Mouse (Mus musculus): ENCODE data around the gene Etv6. TPM values are rescaled to one million over a fixed set of nuclear protein-coding genes. Genes with fewer than 3 reads are reported as not detected.
A peak's percentile ranks its signal among the peaks of the same experiment; 100 is the strongest.

Etv6 gene
- total RNA-seq, 2 experiments from 2014 or later = 9.2 to 9.8 TPM

DNA sequence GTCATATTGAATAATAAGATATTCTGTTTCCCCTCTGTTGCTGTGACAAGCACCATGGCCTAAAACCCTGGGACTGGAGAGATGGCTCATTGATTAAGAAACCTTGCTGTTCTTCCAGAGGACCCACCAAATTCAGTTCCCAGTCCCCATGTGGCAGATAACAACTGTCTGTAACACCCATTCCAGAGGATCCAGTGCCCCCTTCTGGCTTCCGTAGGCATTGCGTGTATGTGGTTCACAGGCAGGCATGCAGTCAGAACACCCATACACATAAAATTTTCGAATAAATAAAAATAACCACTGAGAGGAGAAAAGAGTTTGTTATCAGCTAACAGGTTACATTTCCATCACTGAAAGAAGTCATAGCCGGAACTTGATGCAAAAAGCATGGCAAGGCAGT is 205.5 kb downstream of the Etv6 start:
- peak; percentile 57 for TF ChIP-seq CTCF (conservative IDR thresholded peaks at IDR 0.05)
- Histone ChIP-seq H3K27ac (no peak overlapping the region), H3K4me3 (no peak overlapping the region)
- DNase-seq (ENCODE audit: low spot score in 2 of 2) = no peak

DNA sequence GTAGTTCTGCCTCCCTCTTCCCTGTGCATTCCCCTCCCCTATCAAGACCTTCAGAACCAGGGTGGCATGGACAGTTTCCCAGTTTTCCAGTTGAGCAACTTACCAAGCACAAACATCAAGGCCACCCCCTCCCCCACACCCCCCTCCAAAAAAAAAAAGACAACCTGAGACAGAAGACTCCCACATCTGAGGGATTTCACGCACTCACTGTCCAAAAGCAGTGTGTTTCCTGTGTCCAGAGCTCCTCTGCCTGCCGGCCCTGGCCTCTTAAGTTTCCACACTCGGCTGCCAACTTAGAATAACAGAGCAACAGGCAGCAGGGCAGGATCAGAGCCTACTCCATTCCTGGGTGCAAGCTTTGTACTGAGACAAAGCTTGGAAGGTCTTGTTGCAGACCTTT is 207.6 kb downstream of the Etv6 start:
- Histone ChIP-seq H3K27ac (0 out of 2 replicates have a peak overlapping the region, but pooled peaks have one; percentile 14), H3K4me3 (no peak overlapping the region)
- TF ChIP-seq CTCF (conservative IDR thresholded peaks at IDR 0.05) = no peak
- no peak for DNase-seq (ENCODE audit: low spot score in 2 of 2)

DNA sequence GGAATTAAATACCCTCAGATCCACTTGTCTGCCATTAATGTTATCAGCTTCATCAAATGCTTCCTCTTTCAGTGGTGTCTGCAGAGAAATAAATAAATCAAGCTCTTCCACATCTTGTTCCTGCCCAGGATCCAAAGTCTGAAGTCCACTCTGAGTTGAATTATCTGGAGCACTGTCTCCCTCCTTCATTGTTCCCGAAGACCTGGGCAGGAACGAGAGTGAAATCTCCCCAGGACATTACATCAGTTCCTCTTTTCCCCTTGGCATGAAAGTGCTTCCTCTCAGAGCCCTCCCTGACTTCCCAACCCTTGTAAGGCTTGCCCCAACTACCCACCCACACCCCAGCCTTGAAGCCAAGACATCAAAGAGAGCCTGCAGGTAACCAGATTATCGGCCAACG is 208.0 kb downstream of the Etv6 start:
- no peak for TF ChIP-seq CTCF (conservative IDR thresholded peaks at IDR 0.05)
- no peak for DNase-seq (ENCODE audit: low spot score in 2 of 2)
- Histone ChIP-seq H3K27ac (0 out of 2 replicates have a peak overlapping the region, but pooled peaks have one; percentile 14), H3K4me3 (no peak overlapping the region)

DNA sequence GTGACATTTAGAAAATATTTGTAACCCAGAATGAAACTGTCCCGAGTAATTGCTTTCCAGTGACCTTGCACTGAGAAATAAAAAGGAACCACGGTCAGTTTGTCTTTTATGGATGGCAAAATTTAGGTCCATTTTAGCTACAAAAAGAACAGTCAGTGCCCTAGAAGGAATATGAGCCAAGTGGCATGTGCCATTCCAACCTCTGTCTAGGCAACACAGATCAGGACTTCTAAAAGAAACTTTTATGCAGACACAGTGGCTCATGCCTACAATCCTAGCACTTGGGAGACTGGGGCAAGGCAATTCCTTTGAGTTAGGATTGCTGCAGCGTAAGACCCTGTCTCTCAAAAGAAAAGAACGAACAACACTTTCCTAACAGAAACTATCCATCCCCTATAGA is 208.6 kb downstream of the Etv6 start:
- H3K27ac ChIP-seq = no peak overlapping the region
- DNase-seq (ENCODE audit: low spot score in 2 of 2) = no peak
- TF ChIP-seq CTCF (conservative IDR thresholded peaks at IDR 0.05) = no peak
- no peak overlapping the region for H3K4me3 ChIP-seq

DNA sequence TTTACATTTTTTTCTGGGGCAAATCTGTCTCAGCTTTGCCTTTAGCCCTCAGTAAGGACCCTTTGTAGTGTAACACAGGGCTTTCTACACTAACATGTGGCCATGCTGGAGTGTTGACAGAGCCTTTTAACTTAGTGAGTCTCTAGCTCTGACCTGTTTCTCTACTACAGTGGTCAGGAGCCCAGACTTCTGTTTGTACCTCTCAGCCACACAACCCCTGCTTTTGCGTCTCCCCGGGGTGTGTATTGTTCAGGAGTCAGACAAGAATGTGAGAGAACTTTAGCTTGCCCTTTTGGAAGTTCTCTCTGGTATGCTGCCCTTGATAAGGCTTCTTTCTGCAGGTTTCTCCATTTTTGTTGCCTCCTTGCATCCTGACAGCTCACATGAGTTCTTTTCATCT is 210.6 kb downstream of the Etv6 start:
- DNase-seq (ENCODE audit: low spot score in 2 of 2) = no peak
- TF ChIP-seq CTCF (conservative IDR thresholded peaks at IDR 0.05) = no peak
- no peak overlapping the region for H3K27ac ChIP-seq
- no peak overlapping the region for H3K4me3 ChIP-seq

DNA sequence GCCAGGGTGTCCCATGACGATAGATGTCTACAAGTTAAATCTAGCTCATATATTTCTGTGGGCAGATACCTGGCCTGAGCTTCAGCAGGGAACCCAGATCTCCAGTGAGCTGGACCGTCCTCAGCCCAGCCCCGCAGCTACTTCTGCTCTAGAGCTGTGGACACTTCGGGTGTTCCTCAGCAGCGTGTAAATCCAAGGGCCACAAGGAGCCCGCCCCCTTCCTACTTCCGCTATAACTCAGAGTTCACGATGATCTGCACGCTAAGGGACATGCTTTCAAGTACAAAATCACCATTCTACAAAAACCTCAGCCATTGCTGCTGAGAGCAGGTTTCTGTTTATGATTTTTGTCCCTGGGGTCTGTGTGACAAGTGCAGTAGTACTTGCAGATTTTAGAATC is 211.8 kb downstream of the Etv6 start:
- no peak for DNase-seq (ENCODE audit: low spot score in 2 of 2)
- H3K4me3 ChIP-seq = no peak overlapping the region
- H3K27ac ChIP-seq = no peak overlapping the region
- TF ChIP-seq CTCF (conservative IDR thresholded peaks at IDR 0.05) = no peak

DNA sequence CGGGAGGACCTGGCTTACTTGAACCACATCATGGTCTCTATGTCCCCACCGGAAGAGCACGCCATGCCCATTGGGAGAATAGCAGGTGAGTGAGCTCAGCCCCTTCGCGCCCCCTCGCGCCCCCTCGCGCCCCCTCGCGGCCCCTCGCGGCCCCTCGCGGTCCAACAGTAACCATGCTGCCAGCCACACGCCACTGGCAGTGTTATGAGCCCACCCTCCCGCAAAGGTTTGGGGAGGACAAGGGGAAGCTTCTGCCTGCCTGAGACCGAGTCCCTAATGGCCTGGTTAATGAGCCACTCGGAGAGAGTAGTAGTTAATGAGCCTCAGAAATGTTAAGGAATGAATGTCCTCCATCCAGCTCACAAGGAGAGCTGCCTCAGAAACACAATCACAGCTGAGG is 213.2 kb downstream of the Etv6 start:
- H3K27ac ChIP-seq = no peak overlapping the region
- H3K4me3 ChIP-seq = no peak overlapping the region
- TF ChIP-seq CTCF (conservative IDR thresholded peaks at IDR 0.05) = no peak
- DNase-seq (ENCODE audit: low spot score in 2 of 2) = no peak

DNA sequence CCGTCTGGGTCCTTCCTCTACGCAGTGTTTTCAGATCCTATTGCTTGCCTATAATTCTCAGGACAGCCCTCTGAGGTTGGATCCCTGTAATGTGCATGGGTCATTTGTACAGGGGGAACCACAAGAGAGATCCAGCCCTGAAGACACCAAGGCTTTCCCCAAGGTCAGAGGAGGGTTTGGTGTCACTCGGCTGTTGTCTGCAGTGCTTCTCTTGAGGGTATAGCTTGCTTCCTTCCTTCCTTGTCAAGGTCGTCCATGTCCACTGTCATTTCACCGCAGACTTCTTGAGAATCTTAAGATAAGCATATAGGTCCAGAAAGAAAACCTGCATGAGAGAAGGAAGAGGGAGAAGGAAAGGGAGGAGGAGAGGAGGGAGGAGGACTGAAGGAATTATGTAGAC is 215.3 kb downstream of the Etv6 start:
- no peak overlapping the region for H3K4me3 ChIP-seq
- TF ChIP-seq CTCF (conservative IDR thresholded peaks at IDR 0.05) = no peak
- no peak overlapping the region for H3K27ac ChIP-seq
- no peak for DNase-seq (ENCODE audit: low spot score in 2 of 2)

DNA sequence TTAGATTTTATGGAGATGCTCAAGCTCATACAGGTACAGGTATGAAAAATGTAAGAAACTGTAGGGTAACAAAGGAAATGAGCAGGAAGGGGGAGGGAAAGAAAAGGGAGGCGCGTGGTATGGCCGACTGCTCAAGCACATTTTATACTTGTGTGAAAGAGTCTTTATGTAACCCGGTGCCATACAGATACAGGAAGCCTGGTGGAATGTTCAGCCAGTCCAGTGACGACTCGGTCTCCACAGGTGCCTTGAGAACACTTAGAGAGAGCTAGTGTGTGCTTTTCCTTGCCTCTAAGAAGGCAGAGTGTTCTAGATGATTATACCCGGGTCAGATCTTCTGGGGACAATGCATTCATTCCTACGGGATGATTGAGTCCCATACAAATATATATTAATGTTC is 215.9 kb downstream of the Etv6 start:
- Histone ChIP-seq H3K4me3 (no peak overlapping the region), H3K27ac (no peak overlapping the region)
- TF ChIP-seq CTCF (conservative IDR thresholded peaks at IDR 0.05) = no peak
- no peak for DNase-seq (ENCODE audit: low spot score in 2 of 2)

DNA sequence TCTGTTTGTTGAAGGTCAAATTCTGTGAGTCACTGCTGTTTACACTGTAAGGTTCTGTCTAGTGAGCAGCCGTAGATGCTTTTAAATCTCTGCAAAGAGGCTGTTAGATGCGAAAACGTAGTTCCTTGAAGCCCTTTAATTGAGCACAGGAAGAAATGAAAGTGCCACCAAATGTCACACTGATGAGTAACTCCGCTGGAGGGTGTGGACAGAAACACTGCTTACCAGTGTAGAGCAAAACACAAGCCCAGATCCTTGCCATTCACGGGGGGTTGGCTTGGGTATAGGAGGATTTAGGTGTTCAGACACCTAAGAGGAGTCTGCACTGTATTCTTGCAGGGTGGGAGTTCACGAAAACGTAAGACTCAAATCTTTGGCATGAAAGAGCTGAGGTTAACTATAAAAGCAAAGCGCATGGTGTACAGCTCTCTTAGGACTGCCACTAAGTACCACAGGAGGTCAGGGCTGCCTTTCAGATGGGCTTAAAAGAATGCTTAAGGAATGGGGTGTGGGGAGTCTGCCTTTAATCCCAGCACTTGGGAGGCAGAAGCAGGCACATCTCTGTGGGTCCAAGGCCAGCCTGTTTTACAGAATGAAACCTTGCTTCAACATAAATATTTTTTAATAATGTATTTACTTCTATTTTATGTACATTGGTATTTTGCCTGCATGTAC is 216.7 kb downstream of the Etv6 start:
- DNase-seq (ENCODE audit: low spot score in 2 of 2) = no peak
- no peak for TF ChIP-seq CTCF (conservative IDR thresholded peaks at IDR 0.05)
- Histone ChIP-seq H3K4me3 (no peak overlapping the region), H3K27ac (no peak overlapping the region)

DNA sequence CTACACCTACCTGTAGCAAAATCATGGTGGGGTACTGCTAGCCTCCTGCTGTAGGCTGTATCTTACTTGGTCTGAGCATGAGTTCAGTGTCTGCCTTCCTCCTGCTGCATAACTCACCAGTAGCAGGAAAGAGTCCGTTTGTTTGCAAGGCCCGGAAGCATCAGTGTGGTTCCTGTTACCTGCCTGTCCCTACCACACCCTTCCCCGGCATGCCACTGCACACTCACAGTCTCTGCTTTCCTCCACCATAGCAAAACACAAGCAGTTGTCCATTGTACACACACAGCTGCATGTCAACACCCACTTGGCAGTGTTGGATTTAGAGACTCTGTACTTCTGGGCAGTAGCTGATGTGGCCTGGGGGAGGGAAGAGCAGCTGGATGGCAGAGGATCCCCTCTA is 220.9 kb downstream of the Etv6 start:
- no peak for TF ChIP-seq CTCF (conservative IDR thresholded peaks at IDR 0.05)
- DNase-seq (ENCODE audit: low spot score in 2 of 2) = no peak
- Histone ChIP-seq H3K4me3 (no peak overlapping the region), H3K27ac (no peak overlapping the region)

DNA sequence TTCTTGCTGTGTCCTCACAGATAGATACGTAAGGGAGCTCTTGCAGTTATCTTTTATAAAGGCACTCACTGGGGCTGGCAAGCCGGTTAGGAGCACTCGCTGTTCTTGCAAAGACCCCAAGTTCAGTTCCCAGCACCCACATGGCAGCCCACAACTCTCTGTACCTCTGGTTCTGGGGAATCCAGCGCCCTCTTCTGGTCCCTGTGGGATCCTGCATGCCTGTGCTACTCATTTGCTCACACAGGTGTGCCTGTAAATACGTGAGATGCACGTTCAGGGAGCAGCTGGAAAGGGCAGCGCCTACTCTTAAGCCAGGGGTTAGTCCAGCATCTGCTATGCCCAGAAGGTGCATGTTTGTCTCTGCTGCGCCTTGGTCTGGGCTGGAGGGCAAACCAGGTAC is 224.4 kb downstream of the Etv6 start:
- H3K27ac ChIP-seq = no peak overlapping the region
- TF ChIP-seq CTCF (conservative IDR thresholded peaks at IDR 0.05) = peak; percentile 37
- no peak overlapping the region for H3K4me3 ChIP-seq
- no peak for DNase-seq (ENCODE audit: low spot score in 2 of 2)

DNA sequence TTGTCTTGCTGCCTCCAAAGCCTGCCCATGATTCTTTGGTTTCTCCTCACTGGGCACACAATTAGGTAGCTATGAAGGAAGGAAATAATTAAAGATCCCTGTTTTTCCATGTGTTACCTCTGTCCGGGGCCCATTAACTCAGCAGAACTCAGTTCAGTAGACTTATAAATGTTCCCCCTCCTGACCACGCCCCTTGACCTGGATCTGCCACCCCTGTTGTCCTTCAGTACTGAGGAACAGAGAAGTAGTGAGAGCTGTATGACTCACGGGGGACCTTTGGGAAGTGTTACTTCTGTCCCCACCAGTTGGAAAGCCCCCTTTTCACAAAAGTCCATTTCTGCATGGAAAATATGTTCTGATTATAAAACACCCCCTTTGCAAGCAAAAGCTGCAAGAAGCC is 226.4 kb downstream of the Etv6 start:
- Histone ChIP-seq H3K27ac (no peak overlapping the region), H3K4me3 (no peak overlapping the region)
- no peak for TF ChIP-seq CTCF (conservative IDR thresholded peaks at IDR 0.05)
- DNase-seq (ENCODE audit: low spot score in 2 of 2) = no peak

DNA sequence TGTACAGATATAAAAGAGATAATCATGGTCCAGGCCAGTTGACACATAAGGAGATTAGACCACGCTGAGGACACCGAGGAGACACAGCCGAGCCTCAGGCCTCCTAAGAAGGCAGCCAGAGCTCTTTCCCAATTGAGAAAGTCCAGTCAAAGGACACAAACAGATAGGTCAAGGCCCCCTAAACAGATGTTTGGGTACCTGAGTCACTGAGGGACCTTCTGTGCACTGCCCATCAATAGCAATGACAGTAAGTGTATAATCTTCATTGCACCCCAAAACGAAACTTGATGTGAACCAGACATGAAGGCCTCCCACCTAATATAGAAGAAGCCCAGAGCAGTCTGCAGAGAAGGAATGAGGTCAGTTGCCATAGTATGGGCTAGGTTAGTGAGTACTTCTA is 226.9 kb downstream of the Etv6 start:
- no peak for DNase-seq (ENCODE audit: low spot score in 2 of 2)
- H3K4me3 ChIP-seq = no peak overlapping the region
- no peak overlapping the region for H3K27ac ChIP-seq
- no peak for TF ChIP-seq CTCF (conservative IDR thresholded peaks at IDR 0.05)
